Mouse (Mus musculus) heart, embryonic 13.5 days (tissue): Measurements from ENCODE around the gene Matn4. TPM values are rescaled to one million over a fixed set of nuclear protein-coding genes. Genes with fewer than 3 reads are reported as not detected.
A peak's percentile ranks its signal among the peaks of the same experiment; 100 is the strongest.

Experiments
- ATAC-seq: fragments of 200-750 bp; cut with Nextera tagmentation; 2 replicates; pipeline ENCODE4 v1.8.0; 2017; ENCODE audit warnings: moderate TSS enrichment; ENCODE audit not compliant: insufficient number of reproducible peaks, low FRiP score, low TSS enrichment; ENCODE audit errors: extremely low read depth
- H3K27ac ChIP-seq: fragments of 300-500 bp; sonication (generic); replicated peaks from 2 replicates; pipeline ENCODE4 v1.5.1; 2015; ENCODE audit warnings: moderate library complexity, mild to moderate bottlenecking, inconsistent platforms
- H3K27me3 ChIP-seq: fragments of 300-500 bp; sonication (generic); replicated peaks from 2 replicates; pipeline ENCODE4 v1.6.1; 2015; ENCODE audit warnings: mild to moderate bottlenecking, inconsistent platforms
- H3K36me3 ChIP-seq: fragments of 300-500 bp; sonication (generic); 2 replicates; pipeline ENCODE4 v1.6.1; 2015; ENCODE audit warnings: mild to moderate bottlenecking, inconsistent platforms
- H3K4me1 ChIP-seq: fragments of 300-500 bp; sonication (generic); 2 replicates; pipeline ENCODE4 v1.6.1; 2015; ENCODE audit warnings: inconsistent platforms
- H3K4me2 ChIP-seq: fragments of 300-500 bp; sonication (generic); 2 replicates; pipeline ENCODE4 v1.6.1; 2015; ENCODE audit warnings: inconsistent platforms, mild to moderate bottlenecking, moderate library complexity
- H3K4me3 ChIP-seq: fragments of 300-500 bp; sonication (generic); 2 replicates; pipeline ENCODE4 v1.5.1; 2015; ENCODE audit warnings: moderate library complexity, mild to moderate bottlenecking, inconsistent platforms
- H3K9ac ChIP-seq: fragments of 300-500 bp; sonication (generic); 2 replicates; pipeline ENCODE4 v1.6.1; 2015; ENCODE audit warnings: inconsistent platforms, mild to moderate bottlenecking, moderate library complexity
- H3K9me3 ChIP-seq: fragments of 300-500 bp; sonication (generic); 2 replicates; pipeline ENCODE4 v1.6.1; 2016; ENCODE audit warnings: inconsistent platforms
- WGBS: fragments of 180-500 bp; shearing (Covaris S2); methylation state at CpG from one replicate; pipeline ENCODE4 v1.1.7; 2015; ENCODE audit warnings: mixed read lengths; 5-methylcytosine and 5-hydroxymethylcytosine counted together
- polyA plus RNA-seq: library from polyadenylated mRNA; unstranded; fragments of >200 nt; fragmentation: Nextera tagmentation; extraction: Ambion mirVana; gene quantifications from 2 replicates; pipeline ENCODE4 v1.2.1, GENCODE M21; 2015

The Matn4 gene
- polyA plus RNA-seq, 1 experiment from 2014 or later = 5.2 TPM

GRCm38 (mm10) chr2:164443460-164444000 lies 38.6 kb upstream of the Matn4 start, which contains the start of gene Sdc4:
Gene Sdc4 (minus strand): TSS chr2:164443887.
- Histone ChIP-seq H3K4me1 (peaks cover 46% of the 10 kb centered on the region), H3K36me3 (no peaks in the 10 kb centered on the region), H3K9ac (peak within 1 kb of the TSS; percentile 91), H3K4me3 (peak within 1 kb of the TSS; percentile 78), H3K4me2 (peak within 1 kb of the TSS; percentile 88), H3K27ac (peak within 1 kb of the TSS; percentile 79), H3K27me3 (peaks cover 7% of the 10 kb centered on the region; the same call in 1 of the 2 replicates), H3K9me3 (no peaks in the 10 kb centered on the region)
- WGBS = 8% methylated on average over 18 of the region's 18 CpGs
- no peak for ATAC-seq

DNA sequence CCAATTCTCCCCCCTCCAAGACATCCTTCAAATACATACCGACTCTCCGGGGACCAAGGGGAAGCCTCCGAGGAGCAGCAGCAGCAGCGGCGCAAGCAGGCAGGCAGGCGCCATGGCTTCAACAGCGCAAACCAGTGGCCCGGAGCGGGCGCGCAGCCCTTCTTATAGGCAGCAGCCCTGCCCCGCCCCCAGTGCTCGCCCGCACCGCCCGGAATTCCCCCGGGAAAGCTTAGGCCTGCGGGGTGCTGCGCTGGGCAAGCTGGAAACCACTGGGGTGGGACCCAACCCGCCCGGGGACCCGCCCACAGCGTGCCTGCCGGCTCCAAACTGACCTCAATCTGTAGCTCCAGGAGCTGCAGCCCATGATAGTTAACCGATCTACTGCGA lies 38.1 kb upstream of the Matn4 start:
- peak overlapping the region; percentile 79 for H3K27ac ChIP-seq
- peaks cover 51% of the 10 kb centered on the region for H3K4me1 ChIP-seq
- ATAC-seq = peak; percentile 80
- H3K4me2 ChIP-seq = peak overlapping the region; percentile 88
- H3K4me3 ChIP-seq = peak overlapping the region; percentile 78
- under 1% methylated on average over 26 of the region's 26 CpGs for WGBS
- H3K9ac ChIP-seq = peak overlapping the region; percentile 91
- H3K9me3 ChIP-seq = no peaks in the 10 kb centered on the region
- H3K27me3 ChIP-seq = peaks cover 7% of the 10 kb centered on the region; the same call in 1 of the 2 replicates
- no peaks in the 10 kb centered on the region for H3K36me3 ChIP-seq

DNA sequence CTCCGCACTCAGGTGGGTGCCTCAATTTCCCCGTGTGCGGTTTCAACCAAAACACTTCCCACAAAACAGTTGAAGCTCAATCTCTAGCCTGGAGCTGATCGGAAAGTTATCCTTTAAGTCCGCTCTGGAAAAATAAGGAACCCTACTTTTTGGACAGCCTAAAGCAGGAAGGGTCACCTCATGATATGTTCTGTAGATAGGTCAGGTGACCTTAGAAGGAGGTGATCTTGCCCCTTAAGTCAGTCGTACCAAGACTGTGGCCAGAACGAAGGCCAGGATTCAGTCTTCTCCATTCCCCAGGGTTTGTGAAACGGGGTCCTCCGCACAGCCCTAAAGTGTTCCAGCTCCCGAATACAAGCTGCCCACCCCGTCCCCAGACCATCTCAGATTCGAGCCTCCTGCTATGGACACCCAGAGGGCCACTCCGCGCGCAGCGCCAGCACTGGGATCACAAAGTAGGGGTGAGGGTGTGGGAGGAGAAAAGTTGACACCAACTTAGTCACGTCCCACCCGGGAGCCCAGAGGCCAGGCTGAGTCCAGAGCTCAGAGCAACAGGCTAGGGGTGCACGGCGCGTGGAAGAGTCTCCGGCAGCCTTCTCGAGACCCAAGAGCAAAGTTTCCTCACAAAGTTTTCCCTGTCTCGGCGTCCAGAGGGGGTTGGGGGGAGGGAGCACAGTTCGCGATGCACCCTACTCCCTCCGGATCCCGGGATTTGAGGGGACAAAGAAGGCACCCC lies 37.5 kb upstream of the Matn4 start:
- Histone ChIP-seq H3K27me3 (peaks cover 7% of the 10 kb centered on the region; the same call in 1 of the 2 replicates), H3K4me2 (peak overlapping the region; percentile 88), H3K36me3 (no peaks in the 10 kb centered on the region), H3K9me3 (no peaks in the 10 kb centered on the region), H3K27ac (peak overlapping the region; percentile 79), H3K9ac (peak overlapping the region; percentile 91), H3K4me1 (peaks cover 55% of the 10 kb centered on the region), H3K4me3 (peak overlapping the region; percentile 78)
- 4% methylated on average over 29 of the region's 29 CpGs for WGBS
- peak; percentile 19; the same call in 1 of the 2 replicates for ATAC-seq

DNA sequence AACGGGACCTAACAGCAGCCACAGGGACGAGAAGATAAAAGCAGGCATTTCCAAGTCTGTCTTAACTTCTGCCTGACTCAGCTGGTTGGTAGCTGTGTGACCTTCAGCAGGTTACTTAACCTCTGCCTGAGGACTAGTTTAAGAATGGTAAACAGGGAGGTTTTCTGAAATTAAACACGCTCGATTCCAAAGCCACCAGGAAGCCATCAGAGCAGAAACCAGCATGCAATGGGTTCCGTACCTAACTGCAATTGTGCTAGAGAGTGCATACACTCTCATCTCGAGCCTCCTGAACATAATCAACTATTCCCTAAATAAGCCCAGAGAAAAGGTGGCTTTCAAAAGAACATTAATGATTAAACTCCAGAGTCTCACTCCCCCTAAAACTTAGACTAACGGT lies 36.8 kb upstream of the Matn4 start:
- peak overlapping the region; percentile 91 for H3K9ac ChIP-seq
- H3K4me1 ChIP-seq = peaks cover 62% of the 10 kb centered on the region
- no peaks in the 10 kb centered on the region for H3K9me3 ChIP-seq
- H3K36me3 ChIP-seq = no peaks in the 10 kb centered on the region
- no peak overlapping the region for H3K27ac ChIP-seq
- ATAC-seq = no peak
- H3K4me3 ChIP-seq = peak overlapping the region; percentile 78
- H3K4me2 ChIP-seq = peak overlapping the region; percentile 88
- 23% methylated on average over 7 of the region's 7 CpGs for WGBS
- H3K27me3 ChIP-seq = peaks cover 7% of the 10 kb centered on the region; the same call in 1 of the 2 replicates

DNA sequence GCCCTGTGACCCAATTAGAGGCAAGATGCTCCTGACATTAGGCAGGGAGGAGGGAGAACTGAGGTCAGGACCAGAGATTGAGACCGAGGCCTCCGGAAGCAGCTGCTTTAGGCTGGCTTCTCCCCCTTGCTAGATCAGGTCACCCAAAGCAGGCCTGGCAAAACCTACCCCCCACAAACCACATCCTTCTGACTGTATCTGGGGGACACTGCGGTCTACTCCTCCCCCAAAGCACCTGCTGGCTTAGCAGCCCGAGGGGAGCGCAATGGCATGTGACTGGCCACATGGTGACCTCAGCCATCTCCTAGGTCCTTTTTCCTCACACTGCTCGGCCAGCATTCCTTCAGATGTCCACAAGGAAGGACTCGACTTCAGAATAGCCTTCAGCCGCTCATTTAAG lies 36.2 kb upstream of the Matn4 start:
- Histone ChIP-seq H3K27ac (no peak overlapping the region), H3K36me3 (no peaks in the 10 kb centered on the region), H3K9ac (peak overlapping the region; percentile 91), H3K4me2 (peak overlapping the region; percentile 88), H3K4me1 (peaks cover 68% of the 10 kb centered on the region), H3K4me3 (peak overlapping the region; percentile 78), H3K27me3 (peaks cover 7% of the 10 kb centered on the region; the same call in 1 of the 2 replicates), H3K9me3 (no peaks in the 10 kb centered on the region)
- ATAC-seq = no peak
- WGBS = 39% methylated on average over 8 of the region's 8 CpGs

GRCm38 (mm10) chr2:164440314-164440713 lies 35.4 kb upstream of the Matn4 start:
- H3K9me3 ChIP-seq = no peaks in the 10 kb centered on the region
- H3K36me3 ChIP-seq = no peaks in the 10 kb centered on the region
- H3K4me2 ChIP-seq = no peak overlapping the region
- H3K9ac ChIP-seq = no peak overlapping the region
- no peak overlapping the region for H3K4me3 ChIP-seq
- 76% methylated on average over 5 of the region's 5 CpGs for WGBS
- peaks cover 7% of the 10 kb centered on the region; the same call in 1 of the 2 replicates for H3K27me3 ChIP-seq
- no peak overlapping the region for H3K27ac ChIP-seq
- peaks cover 77% of the 10 kb centered on the region for H3K4me1 ChIP-seq
- ATAC-seq = no peak

DNA sequence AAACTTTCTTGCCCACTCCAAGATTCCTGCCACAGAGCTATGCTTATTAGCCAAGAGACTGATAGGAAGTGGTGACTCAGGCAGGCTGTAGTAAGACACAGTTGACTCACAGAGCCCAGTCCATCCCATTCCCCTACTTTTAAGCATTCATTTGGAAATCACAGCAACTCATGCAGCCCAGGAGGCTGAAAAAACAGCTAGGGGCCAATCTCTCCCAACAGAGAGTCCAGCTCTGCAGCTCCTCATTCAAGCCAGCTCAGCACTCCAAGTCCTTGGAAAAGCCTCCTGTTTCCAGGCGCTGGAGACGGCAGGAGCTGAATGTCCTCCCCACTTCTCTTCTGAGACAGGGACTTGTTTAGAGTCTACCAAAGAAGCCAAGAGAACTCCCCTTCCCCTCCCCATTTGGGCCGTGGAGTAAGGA lies 34.1 kb upstream of the Matn4 start:
- no peak overlapping the region for H3K4me3 ChIP-seq
- H3K27ac ChIP-seq = 0 out of 2 replicates have a peak overlapping the region, but pooled peaks have one; percentile 24
- 44% methylated on average over 3 of the region's 3 CpGs for WGBS
- 0 out of 2 replicates have a peak overlapping the region, but pooled peaks have one; percentile 19 for H3K9ac ChIP-seq
- peaks cover 88% of the 10 kb centered on the region for H3K4me1 ChIP-seq
- no peak for ATAC-seq
- no peaks in the 10 kb centered on the region for H3K36me3 ChIP-seq
- no peaks in the 10 kb centered on the region for H3K9me3 ChIP-seq
- H3K4me2 ChIP-seq = 0 out of 2 replicates have a peak overlapping the region, but pooled peaks have one; percentile 3
- peaks cover 7% of the 10 kb centered on the region; the same call in 1 of the 2 replicates for H3K27me3 ChIP-seq

GRCm38 (mm10) chr2:164438257-164438656 lies 33.3 kb upstream of the Matn4 start:
- H3K4me2 ChIP-seq = no peak overlapping the region
- H3K27ac ChIP-seq = no peak overlapping the region
- WGBS = 52% methylated on average over 7 of the region's 8 CpGs
- H3K9me3 ChIP-seq = no peaks in the 10 kb centered on the region
- no peaks in the 10 kb centered on the region for H3K36me3 ChIP-seq
- H3K27me3 ChIP-seq = peaks cover 7% of the 10 kb centered on the region; the same call in 1 of the 2 replicates
- ATAC-seq = no peak
- no peak overlapping the region for H3K4me3 ChIP-seq
- peaks cover 89% of the 10 kb centered on the region for H3K4me1 ChIP-seq
- H3K9ac ChIP-seq = 0 out of 2 replicates have a peak overlapping the region, but pooled peaks have one; percentile 19

- H3K36me3 ChIP-seq = no peaks in the 10 kb centered on the region
- no peak overlapping the region for H3K27ac ChIP-seq
- peaks cover 7% of the 10 kb centered on the region; the same call in 1 of the 2 replicates for H3K27me3 ChIP-seq
- H3K9me3 ChIP-seq = no peaks in the 10 kb centered on the region
- H3K4me1 ChIP-seq = peaks cover 93% of the 10 kb centered on the region
- no peak overlapping the region for H3K9ac ChIP-seq
- no peak for ATAC-seq
- H3K4me2 ChIP-seq = no peak overlapping the region
- 74% methylated on average over 6 of the region's 6 CpGs for WGBS
- H3K4me3 ChIP-seq = no peak overlapping the region
Measured at GRCm38 (mm10) chr2:164437710-164438109, 32.8 kb upstream of the Matn4 start.

DNA sequence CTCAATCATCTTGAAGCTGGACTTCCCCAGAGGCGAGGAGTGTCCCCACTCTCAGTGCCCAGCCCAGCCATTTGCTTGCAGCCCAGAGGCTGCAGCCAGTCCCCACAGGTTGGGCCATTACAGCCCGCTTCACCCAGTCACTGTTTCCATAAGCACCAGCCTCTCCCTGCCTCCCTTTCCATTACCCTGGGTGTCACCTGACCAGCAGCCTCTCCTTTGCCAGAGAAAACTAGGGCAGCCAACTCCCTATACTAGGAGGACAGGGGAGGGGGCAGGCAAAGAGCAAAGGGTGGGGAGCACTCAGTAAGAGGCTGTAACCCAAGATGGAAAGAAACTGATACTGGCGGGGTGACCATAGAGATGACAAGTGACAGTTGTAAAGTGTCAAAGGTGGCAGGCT lies 32.0 kb upstream of the Matn4 start:
- peaks cover 95% of the 10 kb centered on the region for H3K4me1 ChIP-seq
- H3K27me3 ChIP-seq = peaks cover 7% of the 10 kb centered on the region; the same call in 1 of the 2 replicates
- peak overlapping the region; percentile 63; the same call in 1 of the 2 replicates for H3K9ac ChIP-seq
- 0 out of 2 replicates have a peak overlapping the region, but pooled peaks have one; percentile 3 for H3K4me2 ChIP-seq
- 47% methylated on average over 3 of the region's 3 CpGs for WGBS
- ATAC-seq = no peak
- H3K4me3 ChIP-seq = no peak overlapping the region
- peak overlapping the region; percentile 63 for H3K27ac ChIP-seq
- H3K9me3 ChIP-seq = no peaks in the 10 kb centered on the region
- H3K36me3 ChIP-seq = no peaks in the 10 kb centered on the region

- no peaks in the 10 kb centered on the region for H3K36me3 ChIP-seq
- H3K9me3 ChIP-seq = no peaks in the 10 kb centered on the region
- no peak for ATAC-seq
- 0 out of 2 replicates have a peak overlapping the region, but pooled peaks have one; percentile 3 for H3K4me2 ChIP-seq
- peak overlapping the region; percentile 63 for H3K9ac ChIP-seq
- H3K4me1 ChIP-seq = peaks cover 95% of the 10 kb centered on the region
- peaks cover 5% of the 10 kb centered on the region; the same call in 1 of the 2 replicates for H3K27me3 ChIP-seq
- 27% methylated on average over 8 of the region's 8 CpGs for WGBS
- no peak overlapping the region for H3K4me3 ChIP-seq
- H3K27ac ChIP-seq = peak overlapping the region; percentile 63
Measured at GRCm38 (mm10) chr2:164436215-164436913, 31.4 kb upstream of the Matn4 start.
